Mouse (Mus musculus) CH12F3 (cell line): ENCODE results near the gene Ltbp1.

Experiments
- in situ Hi-C: fragments of 300-500 bp; cut with MboI; formaldehyde crosslinking; loops from 2 replicates; pipeline ENCODE4 v1.14.3; 2020; ENCODE audit warnings: low sequenced_read_pairs

Gene Ltbp1

DNA sequence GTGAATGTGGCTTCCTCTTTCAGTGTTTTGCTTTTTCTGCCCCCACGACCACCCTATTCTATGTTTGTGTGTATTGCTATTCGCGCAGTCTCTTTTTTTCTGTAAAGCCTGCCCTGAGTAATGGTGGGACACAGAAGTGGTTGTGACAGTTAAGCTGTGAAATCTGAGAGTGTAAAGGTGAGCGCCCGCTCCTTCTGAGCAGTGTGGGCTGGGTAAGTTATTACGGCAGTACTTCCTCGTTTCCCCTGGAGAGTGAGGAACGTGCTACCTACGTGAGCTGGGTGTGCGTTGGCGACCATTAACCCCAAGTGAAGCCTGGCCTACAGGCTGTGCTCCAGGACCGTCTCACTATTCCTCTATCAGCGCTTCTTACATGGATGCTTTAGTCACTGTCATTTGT, 328.4 kb downstream of the Ltbp1 start:
- in situ Hi-C loops: no loop called here

DNA sequence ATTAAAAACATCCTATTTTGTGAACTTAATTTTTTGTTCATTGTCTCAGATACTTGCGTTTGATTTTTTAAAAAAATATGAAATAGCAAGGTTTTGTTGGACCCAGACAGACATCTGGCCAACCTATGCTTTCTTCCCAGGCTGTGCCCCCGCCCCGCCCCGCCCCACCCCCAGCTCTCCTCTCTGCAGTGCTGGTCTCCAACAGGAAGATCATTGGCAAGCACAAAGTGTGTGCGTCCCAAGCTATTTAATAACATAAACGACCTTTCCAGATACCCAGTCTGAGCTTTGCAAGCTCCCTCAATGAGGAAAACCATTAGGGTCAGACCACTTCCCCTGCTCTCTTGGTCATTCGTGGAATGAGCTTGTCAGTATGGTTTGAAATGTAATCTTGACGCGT, 330.3 kb downstream of the Ltbp1 start:
- in situ Hi-C loops: no loop called here

DNA sequence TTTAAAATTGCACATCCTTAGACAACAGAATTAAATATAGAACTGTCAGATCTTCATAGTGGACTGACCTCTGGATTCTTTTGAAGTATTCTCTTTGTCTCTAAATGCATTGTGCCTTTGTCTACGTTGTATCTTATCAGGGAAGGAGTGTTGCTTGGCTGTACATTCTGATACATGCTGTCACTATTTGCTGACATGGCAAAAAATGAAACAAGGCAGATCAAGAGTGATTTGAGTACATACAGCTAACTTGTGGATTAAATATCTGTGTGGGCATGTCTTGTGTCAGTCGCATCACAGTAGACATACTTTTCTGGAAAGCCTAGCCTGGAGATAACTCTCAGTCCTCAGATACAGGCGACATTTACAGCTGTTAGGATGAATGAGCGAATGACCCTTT, 335.9 kb downstream of the Ltbp1 start:
- in situ Hi-C loops: no loop called here

DNA sequence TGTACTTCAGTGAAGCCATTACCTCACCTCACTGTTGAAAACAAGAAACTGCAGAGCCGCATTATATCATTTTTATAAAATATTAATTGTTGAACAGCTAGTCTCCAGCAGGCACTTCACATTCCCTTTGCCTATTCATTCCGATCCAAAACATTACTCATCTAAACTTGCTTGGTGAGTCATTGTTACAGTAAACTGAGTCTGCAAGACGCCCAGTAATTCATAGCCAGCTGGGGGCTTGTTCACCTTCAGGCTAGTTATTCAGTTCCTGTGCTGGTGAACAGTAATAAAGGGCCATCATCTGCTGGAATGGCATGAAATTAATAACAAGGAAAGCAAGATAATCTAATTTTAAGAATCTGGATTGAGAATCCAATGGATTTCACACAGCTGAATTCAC, 339.7 kb downstream of the Ltbp1 start:
- in situ Hi-C loops: no loop called here

DNA sequence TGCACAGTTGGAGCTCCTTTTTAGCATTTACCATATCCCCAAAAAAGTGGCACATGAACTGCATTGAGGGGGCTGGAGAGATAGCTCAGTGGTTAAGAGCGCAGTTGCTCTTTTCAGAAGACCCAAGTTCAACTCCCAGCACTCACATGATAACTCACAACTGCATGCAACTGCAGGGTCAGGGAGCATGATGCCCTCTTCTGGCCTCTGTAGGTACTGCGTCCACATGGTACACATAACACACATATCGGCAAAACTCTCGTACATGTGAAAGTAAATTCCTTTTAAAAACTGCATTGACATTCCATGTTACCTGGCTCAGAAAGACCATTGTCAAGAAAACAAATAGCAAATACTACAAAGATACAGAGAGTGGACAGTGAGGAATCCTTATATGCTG, 342.0 kb downstream of the Ltbp1 start:
- in situ Hi-C loops: no loop called here

DNA sequence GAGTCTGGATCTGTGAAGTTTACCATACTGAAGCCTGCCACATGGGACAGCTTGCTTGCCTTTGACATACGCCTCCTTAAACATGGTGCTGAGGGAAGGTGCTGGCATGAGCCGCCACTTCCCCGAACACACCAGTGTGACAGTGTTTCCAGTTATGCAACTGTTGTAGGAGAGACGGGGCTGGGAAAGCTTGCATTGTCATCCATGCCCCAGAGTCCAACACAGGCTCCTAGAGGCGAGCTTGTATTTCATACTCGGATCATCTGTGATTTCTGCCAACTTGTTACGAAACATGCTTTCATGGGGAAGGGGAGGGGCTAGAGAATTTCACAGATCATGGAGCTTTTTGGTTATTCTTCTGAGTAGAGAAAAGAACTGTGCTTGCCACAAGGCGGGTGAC, 343.7 kb downstream of the Ltbp1 start:
- in situ Hi-C loops: no loop called here

DNA sequence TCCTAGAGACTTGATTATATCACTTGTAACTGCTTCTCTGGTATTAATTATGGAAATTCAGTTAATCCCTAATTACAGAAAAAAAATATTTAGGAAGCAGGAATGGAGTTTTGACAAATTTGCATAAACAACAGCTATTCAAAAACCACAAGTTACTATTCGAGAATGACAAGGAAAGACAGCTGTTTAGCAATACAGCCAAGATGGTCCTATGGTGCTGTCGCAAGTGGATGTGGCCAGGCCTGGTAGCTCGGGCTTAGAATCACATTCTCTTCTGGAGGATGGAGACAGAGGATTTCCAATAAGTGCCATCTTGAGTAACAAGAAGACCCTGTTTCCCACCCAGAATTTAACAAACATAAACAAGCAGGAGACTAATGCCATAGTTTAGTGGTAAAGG, 344.2 kb downstream of the Ltbp1 start:
- in situ Hi-C loops: loop anchor here (25.0 kb wide), 1 partner anchor 212 kb away; no protein-coding TSS in a partner anchor

DNA sequence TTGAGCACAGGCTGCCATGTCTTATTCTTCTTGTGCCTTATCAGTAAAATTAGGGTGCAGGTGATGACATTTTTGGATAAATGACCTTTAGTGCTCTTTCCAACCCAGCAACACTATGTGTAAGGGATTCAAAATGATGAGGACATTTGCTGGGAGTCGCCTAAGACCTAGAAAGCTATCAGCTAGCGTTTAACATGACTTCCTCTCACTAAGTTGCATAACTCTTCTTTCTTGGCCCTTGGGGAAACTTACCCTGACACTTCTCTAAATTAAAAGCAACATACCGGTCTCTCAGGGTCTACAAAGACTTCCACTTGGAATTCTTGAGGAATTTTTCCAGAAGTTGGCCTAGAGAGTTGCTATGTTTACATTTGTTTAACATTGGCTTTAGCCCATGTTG, 348.0 kb downstream of the Ltbp1 start:
- in situ Hi-C loops: loop anchor here (25.0 kb wide), 1 partner anchor 216 kb away; no protein-coding TSS in a partner anchor

DNA sequence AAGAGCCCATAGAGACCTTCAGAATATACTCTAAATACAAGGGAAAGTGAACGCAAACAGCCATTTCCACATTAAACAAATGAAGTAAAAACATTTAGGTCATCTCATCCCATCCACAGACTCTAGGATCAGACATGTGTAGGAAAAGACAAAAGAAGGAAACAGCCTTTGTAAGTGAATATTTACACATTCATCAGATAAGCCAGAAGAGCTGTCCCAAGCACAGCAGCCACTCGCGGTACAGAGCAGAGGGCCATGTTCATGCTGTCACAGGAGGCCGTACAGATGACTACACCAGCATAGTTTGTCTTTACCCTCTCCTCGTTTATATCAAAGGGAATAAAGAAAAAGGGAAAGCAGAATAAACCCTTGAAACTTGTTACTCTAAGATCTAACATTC, 350.1 kb downstream of the Ltbp1 start:
- in situ Hi-C loops: loop anchor here (25.0 kb wide), 1 partner anchor 218 kb away; no protein-coding TSS in a partner anchor

DNA sequence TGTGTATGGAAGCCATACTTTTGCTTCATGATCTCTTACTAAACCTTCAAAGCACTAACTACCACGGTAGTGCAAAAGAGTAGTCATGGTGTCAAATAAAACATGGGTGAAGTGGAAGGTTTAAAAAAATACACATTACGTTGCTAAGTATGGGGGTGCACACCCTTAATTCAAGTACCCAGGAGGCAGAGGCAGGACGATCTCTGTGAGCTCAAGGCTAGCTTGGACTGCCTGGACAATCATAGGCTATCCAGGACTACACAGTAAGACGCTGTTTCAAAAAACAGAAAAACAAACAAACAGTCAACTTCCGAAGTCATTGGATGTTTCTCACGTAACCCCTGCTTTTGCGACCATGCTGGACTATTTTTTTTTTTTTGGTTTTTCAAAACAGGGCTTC, 354.7 kb downstream of the Ltbp1 start:
- in situ Hi-C loops: loop anchor here (25.0 kb wide), 1 partner anchor 223 kb away; no protein-coding TSS in a partner anchor

DNA sequence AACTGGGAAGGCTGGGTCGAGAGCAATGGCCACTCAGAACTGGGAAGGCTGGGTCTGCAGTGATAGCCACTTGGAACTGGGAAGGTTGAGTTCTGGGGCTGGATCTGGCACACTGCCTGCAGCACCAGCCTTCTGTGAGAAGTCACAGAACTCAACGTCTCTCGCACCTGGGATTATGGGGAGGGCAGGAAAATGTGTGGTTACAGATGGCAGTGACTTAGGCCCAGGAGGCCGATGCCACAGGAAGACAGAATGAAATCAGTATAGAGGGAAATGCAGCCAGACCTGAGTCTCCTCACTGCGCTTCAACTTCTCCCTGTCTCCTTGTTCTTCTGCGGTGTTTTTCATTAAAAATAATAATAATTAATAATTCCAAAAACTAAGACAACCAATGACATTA, 361.0 kb downstream of the Ltbp1 start:
- in situ Hi-C loops: loop anchor here (25.0 kb wide), 1 partner anchor 229 kb away; no protein-coding TSS in a partner anchor

DNA sequence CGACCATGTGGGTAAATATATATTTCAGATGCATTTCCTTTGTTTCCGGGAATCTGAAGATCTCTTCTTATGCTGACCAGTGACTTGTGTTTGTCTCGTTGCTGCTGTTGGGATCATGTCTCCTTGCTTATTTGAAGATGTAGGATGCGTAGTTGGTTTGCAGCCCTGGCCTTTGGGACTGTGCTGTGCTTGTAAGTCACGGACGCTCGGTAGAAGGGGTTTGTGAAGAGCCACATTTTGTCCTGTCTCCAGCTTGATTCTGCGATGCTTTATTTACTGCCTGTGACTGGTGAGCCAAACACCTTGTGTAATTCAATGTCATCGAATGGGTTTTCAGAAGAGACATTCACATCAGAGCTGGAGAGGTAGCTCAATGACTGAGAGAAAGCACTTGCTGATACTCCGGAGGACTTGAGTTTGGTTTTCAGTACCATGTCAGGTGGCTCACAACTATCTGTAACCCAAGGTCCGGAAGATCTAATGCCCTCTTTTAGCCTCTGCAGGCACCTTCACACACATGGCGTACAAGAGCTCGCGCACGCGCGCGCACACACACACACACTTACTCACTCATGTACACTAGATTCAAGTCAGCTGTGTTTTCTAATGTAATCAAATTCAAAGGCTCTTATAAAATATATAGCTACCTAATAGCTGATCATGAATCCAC, 362.3 kb downstream of the Ltbp1 start:
- in situ Hi-C loops: loop anchor here (25.0 kb wide), 1 partner anchor 230 kb away; no protein-coding TSS in a partner anchor

DNA sequence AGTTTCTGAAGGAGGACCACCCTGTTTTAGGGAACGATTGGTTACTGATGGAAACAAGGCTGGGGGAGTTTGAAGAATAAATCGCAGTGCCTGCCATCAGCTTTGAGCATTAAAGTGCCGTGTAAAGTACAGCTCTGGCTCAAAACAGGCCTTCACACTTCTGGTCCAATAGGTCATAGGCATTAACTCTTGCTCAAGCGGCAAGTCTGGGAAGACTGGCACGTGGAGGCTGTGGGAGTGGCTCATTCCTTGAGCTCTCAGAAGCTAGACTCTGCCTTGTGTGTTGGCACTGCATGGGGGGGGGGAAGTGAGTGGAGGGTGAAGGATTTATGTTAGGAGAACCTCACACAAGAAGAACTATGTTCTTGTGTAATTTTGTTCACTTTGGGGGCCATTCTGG, 363.2 kb downstream of the Ltbp1 start:
- in situ Hi-C loops: loop anchor here (25.0 kb wide), 1 partner anchor 231 kb away; no protein-coding TSS in a partner anchor

DNA sequence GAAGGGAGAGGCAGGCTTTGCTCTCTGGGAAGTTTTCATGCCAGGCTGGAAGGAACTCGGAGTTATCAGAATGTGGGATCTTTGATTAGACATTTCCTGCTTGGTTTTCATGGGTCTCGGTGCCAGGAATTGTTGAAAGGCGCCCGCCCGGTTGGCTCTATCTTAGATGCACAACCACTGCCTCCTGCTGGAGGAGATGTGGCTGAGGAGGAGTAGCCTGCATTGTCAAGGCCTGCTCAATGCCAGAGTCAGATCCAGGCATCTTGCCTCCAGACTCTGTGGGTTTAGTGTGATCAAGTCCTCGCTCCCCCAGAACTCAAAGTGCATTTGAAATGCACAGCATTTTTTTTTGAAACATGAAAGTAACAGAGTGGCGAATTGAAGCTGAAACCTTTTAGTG, 364.0 kb downstream of the Ltbp1 start:
- in situ Hi-C loops: loop anchor here (25.0 kb wide), 1 partner anchor 232 kb away; no protein-coding TSS in a partner anchor

DNA sequence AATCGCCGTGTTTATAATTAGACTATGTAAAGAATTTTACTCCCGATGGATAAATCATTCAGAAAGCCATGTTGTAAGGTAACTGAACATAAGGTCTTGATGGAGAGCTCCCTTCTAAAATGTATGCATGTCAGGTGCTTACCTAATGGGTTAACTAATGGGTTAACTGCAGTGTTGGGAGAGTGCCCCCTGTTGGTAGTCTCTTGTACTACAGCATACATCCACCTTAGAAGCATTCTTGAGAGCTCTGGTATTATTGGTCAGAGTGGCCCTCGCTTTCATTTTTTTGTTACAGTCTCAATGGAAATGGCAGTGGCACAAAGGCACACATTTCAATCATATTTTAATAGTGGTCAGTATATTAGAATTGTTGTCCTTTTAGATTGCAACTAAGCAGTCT, 364.8 kb downstream of the Ltbp1 start:
- in situ Hi-C loops: loop anchor here (5.0 to 25.0 kb wide), 2 partner anchors 162 to 233 kb away; no protein-coding TSS in a partner anchor

DNA sequence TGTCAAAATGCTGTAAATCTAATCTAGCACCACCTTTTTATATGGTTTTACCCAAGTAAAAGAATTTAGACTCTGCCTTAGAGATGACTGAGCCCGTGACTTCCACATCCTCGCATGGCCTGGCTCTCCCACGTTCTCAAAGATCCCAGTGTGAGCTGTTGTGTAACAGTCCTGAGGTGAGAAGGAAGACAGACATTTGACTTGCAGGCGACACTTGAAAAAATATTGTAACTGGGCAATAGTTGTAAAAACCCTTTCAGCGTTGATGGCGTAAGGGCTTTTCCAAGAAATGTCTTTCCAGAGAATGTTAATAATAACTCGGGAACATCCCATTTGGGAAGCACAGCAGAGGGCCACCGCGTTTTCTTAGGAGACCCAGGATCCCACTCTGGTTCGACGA, 366.3 kb downstream of the Ltbp1 start:
- in situ Hi-C loops: loop anchor here (5.0 to 25.0 kb wide), 2 partner anchors 161 to 234 kb away; no protein-coding TSS in a partner anchor

DNA sequence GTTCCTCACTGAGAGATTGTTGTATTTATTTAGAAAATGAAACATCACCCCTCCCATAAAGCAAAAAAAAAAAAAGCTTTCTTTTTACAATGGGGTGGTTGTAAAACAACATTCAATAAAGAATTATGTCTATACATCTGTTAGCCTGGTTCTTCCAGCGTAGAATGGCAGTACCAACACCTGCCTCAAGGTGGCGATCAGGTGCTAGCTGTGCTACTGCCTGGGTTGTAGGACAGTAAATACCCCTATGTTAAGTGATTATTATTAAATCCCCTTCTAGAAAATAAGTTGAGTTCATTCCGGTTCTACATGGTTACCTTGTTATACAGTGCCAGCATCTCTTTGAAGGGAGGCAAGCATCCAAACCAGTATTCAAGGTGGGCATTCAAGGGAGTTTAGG, 367.0 kb downstream of the Ltbp1 start:
- in situ Hi-C loops: loop anchor here (5.0 to 25.0 kb wide), 2 partner anchors 160 to 235 kb away; no protein-coding TSS in a partner anchor

DNA sequence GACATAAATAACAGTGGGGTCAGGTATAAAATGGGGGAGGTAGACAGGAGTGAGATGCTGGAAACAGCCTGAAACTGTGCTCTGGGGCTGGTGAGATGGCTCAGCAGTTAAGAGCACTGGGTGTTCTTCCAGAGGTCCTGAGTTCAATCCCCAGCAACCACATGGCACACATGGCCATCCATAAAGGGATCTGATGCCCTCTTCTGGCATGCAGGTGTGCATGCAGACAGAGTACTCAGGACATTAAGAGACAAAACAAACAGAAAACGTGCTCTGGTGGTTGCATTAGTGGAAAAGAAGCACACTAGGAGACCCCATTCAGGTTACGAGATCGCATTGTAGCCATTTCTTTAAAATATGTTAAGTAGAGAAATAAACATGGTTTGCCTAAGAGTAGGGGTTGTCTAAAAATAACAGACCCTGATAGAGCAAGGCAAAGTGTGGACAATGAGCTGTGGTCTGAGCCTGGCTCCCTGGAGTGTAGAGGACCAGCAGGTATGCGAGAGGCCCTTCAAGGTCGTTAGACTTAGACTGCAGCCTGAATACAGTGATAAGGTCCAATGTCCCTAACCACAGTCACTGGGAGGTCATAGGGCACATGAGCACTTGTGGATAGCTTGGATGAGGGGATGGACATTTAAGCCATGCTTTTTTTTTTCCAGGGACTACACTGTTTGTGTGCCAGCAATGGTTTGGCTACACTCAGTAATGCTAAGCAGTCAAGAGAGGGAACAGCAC, 369.1 kb downstream of the Ltbp1 start:
- in situ Hi-C loops: loop anchor here (5.0 to 25.0 kb wide), 2 partner anchors 158 to 237 kb away; no protein-coding TSS in a partner anchor

DNA sequence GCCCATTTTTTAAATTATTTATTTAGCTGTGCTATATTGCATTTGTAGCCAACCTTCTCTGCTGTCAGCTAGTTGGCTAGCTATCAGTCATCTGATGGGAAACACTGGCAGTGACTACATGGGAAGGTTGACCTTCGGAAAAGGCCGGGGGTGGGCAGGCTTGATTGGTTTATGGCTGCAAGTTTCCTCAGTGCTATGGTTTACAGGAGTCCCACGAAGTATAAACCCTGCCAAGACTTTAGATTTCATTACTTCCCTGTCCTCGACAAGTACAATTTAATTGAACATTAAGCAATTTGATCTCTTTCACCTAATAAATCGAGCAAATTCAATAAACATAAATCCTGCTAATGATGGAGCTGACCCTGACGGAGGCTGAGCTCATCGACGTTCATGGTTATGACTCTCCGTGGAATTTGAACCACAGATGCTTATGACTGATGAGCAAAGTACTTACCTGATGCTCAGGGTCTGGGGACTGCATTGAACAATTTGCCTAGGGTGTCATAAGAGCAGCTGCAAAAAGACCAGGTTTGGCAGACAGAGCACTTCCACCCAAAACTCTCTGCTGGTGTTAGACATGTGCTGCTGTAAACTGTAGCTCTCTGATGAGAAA, 373.0 kb downstream of the Ltbp1 start:
- in situ Hi-C loops: no loop called here

DNA sequence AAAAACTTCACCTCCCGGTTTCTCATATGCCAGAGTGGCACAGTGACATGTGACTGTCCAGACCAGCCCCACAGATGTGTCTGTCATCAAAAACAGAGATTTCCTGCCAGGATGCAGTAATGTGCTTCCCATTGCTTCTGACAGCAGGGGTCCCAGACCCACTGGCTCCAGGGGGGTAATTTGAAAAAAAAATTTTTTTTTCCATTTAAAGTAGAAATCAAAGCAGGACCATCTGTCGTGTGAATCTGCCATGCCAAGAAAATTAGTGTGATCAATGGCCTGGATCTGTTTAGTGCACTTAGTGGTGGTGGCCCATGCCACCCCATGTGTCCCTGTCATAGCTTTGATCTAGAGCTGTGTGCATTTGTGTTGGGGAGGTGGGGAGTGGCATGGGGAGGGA, 374.8 kb downstream of the Ltbp1 start:
- in situ Hi-C loops: no loop called here

DNA sequence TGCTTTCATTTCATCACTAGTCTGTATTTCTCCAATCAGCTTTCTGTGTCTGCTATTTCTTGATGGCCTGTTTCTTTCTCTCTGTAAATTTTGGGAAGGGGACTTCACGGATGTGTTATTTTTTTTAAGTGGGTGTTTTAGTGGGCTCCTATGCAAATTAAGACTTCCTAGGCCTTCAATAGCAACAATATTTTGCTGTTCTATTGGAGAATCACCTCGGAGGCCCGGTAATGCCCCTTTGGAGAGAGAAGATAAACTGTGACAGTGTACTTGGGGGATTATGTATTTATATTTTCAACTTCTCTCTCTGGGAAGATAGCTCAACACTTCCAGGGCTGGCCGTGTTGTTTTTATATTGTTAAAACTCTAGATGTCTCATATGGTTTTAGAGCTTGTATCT, 383.0 kb downstream of the Ltbp1 start:
- in situ Hi-C loops: no loop called here
